Mouse (Mus musculus): ENCODE measurements around the gene Meioc.
"Not testable (repeated sequence)": the region's sequence is repeated elsewhere in the genome, so short reads cannot be mapped to it uniquely, and the experiment has no call there.

Meioc gene

DNA sequence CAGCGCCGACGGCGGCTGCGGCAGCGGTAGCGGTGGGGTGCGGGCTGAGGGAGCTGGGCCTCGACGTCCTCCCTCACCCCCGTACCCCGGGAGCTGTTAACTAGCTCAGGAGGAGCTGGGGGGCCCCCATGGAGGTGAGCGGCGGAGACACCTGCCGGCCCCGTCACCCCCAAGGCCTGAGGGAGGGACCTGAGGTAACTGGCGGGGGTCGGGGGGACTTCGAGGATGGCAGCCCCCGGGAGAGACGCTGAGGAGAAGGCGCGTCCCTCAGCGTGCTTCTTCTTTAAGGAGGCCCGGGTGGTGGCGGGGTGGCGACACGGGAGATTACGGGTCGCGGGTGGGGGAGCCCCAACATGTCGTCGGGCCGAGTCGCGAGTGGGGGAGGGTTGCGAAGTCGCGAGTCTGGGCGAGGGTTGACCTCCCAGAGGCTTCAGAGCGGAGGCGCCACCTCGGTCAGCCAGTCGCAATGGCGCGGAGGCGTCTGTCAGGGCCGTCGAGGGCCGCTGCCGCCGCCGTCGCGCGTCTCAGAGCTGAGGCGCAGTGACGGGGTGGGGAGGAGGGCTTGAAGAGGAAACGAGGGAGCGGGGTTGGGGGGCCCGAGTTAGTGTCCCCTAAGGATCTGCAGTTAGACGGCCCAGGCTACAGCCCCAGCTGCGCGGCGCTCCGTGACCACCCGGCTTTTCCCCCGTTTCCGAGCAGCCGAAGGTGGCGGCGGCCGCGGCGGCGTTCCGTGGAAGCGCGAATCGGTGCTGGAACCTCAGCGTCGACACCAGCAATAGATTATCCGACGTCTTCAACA lies 2.3 kb downstream of the Meioc start:
- no peak for DNase-seq (ENCODE audit: low read depth, low spot score)

DNA sequence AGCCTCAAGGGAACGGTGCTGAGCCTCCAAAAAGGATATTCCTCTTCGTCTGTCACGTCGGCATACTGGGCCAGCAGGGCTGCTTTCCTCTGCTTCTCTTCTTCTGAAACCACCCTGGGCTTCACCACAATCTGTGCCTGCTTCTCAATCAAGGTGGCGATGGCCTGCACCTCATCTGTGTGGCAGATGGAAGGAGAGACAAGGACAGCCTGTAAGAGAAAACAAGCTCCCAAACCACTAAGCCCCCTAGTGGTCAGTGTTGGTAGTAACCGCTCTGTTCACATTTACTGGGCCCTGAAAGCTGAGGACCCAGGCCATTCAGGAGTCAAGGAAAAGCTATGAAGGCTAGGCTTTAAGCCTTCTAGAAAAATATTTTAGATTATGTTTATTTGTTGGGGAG lies 26.6 kb downstream of the Meioc start:
- DNase-seq (ENCODE audit: low read depth, low spot score): peak; percentile 66

DNA sequence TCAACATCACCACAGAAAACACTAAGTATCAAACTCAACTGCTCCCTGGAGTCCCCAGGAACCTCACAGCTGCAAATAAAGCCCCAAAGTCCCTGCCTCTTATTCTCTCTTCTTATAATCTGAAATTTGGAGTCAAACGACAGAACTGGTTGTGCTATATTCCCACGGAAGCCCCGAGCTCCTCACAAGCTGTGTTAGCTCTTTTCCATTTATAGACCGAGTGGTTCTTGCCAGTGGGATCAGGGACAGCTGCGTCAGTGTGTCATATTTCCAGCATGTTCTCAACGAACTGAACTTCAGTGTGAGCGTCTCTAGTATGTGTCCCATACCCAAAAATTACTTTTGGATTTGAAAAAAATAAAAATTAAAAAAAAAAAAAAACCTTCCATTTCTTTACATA lies 31.8 kb downstream of the Meioc start:
- DNase-seq (ENCODE audit: low read depth, low spot score): no peak

DNA sequence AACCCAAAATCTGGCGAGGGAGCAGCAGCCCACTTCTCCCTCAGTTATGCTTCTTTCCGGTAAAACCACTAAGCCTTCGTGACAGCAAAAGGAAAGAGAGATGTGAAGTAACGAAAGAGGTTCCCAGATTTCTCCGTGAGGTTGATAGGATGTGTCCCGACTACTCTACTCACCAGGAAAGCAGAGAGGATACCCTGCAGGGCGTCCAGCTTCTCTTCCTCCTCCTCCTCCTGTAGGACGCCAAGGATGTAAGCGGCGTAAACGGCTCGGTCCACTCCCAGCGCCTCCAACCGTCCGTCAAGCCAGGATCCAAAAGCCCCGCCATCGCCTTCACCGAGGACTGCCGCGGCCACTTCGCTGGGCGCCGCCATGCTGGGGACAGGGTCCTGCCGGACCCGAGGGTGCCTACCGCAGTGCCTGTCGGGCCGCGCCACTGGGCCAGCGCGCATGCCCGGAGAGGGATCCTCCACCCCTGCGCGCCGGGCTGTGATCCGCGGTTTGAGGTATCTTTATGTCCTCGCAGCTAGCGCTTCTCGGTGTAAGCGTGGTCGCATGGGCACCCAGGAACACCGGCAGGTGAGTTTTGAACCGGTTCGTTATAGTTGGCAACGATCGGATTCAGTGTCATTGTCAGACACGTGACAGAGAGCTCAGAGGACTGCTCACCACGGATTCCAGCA lies 34.0 kb downstream of the Meioc start, which contains the start of gene Ccdc43:
TSS of gene Ccdc43 (minus strand) at position 445 of the 680 bp plus-strand sequence.
- peak; percentile 87 for DNase-seq (ENCODE audit: low read depth, low spot score)

DNA sequence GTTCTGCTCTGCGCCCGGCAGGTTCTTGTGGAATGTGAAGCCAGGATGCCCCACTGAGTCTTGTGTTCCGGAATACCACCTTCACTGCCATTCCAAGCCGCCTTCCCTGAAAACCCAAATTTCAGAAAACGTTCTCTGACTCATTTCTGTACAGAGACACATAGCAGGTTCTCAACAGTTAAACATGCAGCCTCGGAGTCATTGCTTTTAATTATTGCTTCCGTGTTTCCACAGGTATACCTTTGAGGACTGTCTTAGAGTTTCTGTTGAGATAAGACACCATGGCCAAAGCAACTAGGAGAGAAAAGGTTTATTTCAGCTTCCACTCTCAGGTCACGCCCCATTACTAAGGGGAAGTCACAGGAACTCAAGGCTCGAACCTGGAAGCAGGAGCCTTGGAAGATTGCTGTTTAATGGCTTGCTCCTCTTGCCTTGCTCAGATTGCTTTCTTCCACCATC lies 34.5 kb downstream of the Meioc start:
- DNase-seq (ENCODE audit: low read depth, low spot score): no peak

DNA sequence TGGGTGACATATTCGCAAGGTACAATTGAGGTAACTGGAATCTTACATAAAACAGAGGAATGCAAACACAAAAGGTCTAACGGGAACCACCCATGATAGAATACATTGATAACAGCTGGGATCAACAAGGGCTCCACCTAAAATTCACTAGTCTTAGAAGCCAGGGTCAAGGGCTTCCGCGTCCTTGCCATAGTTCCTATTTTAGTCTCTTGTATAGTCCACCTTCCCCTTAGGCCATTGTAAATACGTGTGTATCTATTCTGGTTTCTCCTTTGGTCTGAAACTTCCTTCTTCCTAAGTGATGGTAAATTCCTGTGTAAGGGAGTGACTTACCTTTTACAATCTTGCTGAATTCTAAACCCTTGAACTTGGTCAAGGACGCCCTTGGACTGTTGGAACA lies 38.7 kb downstream of the Meioc start:
- DNase-seq (ENCODE audit: low read depth, low spot score): not testable (repeated sequence)

DNA sequence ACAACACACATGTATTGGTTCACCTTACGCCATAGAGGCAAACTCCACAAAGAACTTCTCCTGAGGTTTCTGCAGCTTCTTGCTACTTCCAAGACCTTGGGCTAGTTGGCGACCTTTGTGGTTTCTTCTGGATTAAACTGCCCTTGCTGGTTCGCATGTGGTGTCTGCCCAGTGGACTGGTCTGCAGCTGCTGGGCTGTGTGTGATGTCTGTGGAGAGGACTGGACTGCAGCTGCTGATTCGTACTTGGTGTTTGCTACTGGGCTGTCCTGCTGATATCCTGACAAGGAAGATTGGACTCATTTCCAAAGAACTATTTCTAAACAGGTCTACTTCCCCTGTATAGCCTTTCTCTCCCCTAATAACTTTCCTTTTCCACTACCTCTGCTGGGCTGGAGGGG lies 48.9 kb downstream of the Meioc start:
- DNase-seq (ENCODE audit: low read depth, low spot score): no peak

DNA sequence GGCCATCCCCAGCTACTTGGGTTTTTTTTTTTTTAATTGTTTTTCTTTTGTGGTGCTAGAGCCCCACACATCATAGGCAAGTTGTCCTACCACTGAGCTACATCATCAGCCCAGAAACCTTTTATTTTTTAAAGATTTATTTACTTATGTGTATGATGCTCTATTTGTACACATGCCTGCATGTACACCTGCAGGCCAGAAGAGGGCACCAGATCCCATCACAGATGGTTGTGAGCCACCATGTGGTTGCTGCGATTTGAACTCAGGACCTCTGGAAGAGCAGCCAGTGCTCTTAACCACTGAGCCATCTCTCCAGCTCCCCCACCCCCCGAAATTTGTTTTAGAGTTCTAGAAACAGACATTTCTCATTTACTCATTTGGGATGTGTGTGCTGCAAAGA lies 51.1 kb downstream of the Meioc start:
- DNase-seq (ENCODE audit: low read depth, low spot score): not testable (repeated sequence)

DNA sequence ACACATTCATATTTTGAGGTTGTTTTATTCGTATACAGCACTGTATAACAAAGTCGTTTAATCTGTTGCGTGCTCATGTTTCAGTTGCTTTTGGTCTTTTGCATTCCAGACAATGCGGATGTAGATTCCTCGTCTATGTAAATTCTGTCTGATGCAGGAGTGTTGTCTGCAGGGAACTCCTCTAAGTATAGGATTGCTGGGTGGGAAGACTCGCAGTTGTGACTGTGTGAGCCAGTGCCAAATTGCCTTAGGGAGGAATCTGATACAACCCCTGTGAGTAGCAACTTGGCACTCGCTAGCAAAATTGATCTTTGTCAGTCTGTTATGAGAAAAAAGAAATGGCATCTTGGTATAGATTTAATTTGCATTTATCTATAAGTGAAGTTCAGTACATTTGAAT lies 52.6 kb downstream of the Meioc start:
- no peak for DNase-seq (ENCODE audit: low read depth, low spot score)

DNA sequence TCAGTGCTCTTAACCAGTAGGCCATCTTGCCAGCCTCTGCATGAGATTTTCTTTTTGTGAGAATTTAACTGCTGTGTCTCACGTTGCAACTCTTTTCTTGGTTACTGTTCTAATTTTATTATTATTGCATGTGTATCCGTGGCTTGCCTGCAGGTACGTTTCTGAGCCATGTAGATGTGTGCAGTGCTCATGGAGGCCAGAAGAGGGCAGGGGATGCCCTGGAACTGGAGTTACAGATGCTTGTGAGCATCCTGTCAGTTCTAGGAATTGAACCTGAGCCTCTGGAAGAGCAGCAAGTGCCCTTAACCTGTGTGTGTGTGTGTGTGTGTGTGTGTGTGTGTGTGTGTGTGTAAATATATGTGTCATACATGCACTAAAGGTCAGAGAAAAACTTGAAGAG lies 62.1 kb downstream of the Meioc start:
- DNase-seq (ENCODE audit: low read depth, low spot score): no peak

DNA sequence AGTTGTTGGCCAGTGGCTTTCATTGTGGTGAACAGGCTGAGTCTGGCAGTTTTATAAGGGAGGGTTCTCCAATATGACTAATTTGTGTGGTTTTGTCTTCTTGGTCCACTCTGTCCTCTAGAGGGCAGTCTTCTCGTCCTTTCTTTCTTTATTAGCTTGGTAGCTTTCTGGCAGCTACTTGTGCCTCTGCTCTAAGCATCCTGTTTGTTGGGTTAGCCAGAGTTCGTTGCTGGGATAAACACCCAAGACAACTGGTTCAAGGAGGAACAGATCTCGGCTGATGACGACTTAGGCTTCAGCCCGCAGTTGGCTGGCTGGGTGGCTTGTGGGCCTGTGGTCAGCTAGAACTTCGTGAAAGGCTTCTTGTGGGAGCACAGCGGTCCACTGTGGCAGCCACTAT lies 65.1 kb downstream of the Meioc start:
- DNase-seq (ENCODE audit: low read depth, low spot score): peak; percentile 36

DNA sequence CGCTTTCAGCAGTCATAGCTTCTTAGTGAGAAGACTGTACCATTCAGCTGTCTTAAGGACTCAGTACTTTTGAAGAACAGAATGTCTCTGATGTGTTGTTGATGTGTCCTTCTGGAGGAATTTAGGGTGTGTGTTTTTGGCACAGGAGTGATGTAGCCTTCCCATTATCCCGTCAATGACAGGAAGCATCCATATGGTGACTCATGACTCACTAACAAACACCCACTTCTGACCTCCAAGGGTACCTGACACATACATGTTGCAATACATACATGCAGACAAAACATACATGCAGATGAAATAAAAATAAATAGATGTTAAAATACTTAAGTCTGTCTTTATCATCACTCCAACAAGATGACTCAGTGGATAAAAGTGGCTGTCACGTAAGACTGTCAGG lies 66.3 kb downstream of the Meioc start:
- DNase-seq (ENCODE audit: low read depth, low spot score): no peak

DNA sequence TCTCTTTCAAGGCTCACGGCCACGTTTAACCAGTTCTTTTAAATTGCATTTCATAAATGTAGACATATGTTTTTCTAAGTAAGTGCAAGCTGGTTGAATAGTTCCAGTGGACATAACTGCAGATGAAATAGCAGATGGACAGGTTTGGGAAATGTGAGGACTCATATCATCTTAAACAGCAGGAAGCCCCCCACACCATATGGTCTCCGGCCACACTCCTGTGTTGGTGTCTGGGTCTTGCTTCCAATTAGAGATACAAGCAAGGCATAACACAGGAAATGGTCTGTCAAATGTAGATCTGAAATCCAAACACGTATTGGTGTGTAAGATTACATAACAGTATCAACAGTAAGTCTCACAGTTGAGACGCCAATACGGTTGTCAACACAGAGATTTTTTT lies 67.8 kb downstream of the Meioc start:
- DNase-seq (ENCODE audit: low read depth, low spot score): no peak

Measured in CD4-positive helper T cell, adult 2 months (primary cell).